Mouse (Mus musculus) thymus, adult 2 months (tissue): ENCODE measurements at regions not wholly inside any gene's neighbourhood (a gene's known extent, or its start where the extent isn't known, plus 50 kb on each side); places are given as distances from the start of the nearest gene placed in this dataset.

Experiments used
- DNase-seq: peaks from one replicate; pipeline ENCODE4 v3.0.0; 2021
- H3K27ac ChIP-seq: fragments of 200-500 bp; 2 replicates; pipeline ENCODE4 v1.5.1; 2012; ENCODE audit warnings: low read length, control low read depth; ENCODE audit not compliant: control insufficient read depth, insufficient read depth
- H3K27me3 ChIP-seq: fragments of 200-500 bp; 2 replicates; pipeline ENCODE4 v1.6.1; 2012; ENCODE audit warnings: mild to moderate bottlenecking, low read length, moderate library complexity, mixed read lengths; ENCODE audit not compliant: control insufficient read depth, insufficient read depth
- H3K36me3 ChIP-seq: fragments of 200-500 bp; 2 replicates; pipeline ENCODE4 v1.6.1; 2012; ENCODE audit warnings: mild to moderate bottlenecking, low read length, moderate library complexity; ENCODE audit not compliant: control insufficient read depth, insufficient read depth
- H3K4me1 ChIP-seq: fragments of 200-500 bp; replicated peaks from 2 replicates; pipeline ENCODE4 v1.6.1; 2012; ENCODE audit warnings: low read length; ENCODE audit not compliant: control insufficient read depth, insufficient read depth
- H3K4me3 ChIP-seq: fragments of 200-500 bp; 2 replicates; pipeline ENCODE4 v1.5.1; 2012; ENCODE audit warnings: mild to moderate bottlenecking, low read length, control low read depth, moderate library complexity; ENCODE audit not compliant: control insufficient read depth, insufficient read depth
- CTCF ChIP-seq: fragments of 200-500 bp; IDR thresholded peaks from 2 replicates; pipeline ENCODE4 v1.5.1; 2012; ENCODE audit warnings: mild to moderate bottlenecking, control low read depth, low read length, moderate library complexity, borderline replicate concordance; ENCODE audit not compliant: control insufficient read depth, poor library complexity, insufficient read depth; ENCODE audit errors: extremely low read depth
- POLR2A ChIP-seq: fragments of 200-500 bp; IDR thresholded peaks from 2 replicates; pipeline ENCODE4 v1.6.1; 2012; ENCODE audit warnings: mild to moderate bottlenecking, low read length, control low read depth, moderate library complexity; ENCODE audit not compliant: control insufficient read depth, poor library complexity, insufficient read depth; ENCODE audit errors: extremely low read depth
- WGBS: fragments of 180-500 bp; shearing (Covaris S2); methylation state at CpG from one replicate; pipeline ENCODE4 v1.1.7; 2018; 5-methylcytosine and 5-hydroxymethylcytosine counted together

DNA sequence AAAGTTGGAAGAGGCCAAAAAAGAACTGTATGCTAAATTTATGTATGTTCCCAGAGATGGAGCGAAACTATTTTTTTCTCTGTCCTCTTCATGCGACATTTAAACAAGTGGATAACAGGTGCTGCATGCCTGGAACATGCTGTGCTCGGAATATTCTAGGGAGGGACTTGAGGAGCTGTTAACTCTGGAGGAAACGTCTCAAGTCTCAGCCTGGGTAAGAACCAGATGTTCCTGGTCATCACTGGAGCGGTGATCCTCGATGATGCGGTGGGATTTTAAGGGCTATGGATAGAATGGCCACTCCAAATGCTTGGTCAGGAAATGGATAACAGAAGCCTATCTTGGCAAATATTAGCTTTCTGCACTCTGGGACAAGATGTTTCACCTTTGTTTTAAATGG lies 244.7 kb upstream of the Nrip1 start:
- H3K4me3 ChIP-seq, result no peak overlapping the region
- no peaks in the 10 kb centered on the region for H3K27me3 ChIP-seq
- 96% methylated on average over 7 of the region's 7 CpGs for WGBS
- H3K27ac ChIP-seq, result no peak overlapping the region
- H3K36me3 ChIP-seq, result no peaks in the 10 kb centered on the region
- TF ChIP-seq POLR2A, result no peak
- TF ChIP-seq CTCF, result no peak
- no peak for DNase-seq
- H3K4me1 ChIP-seq, result no peaks in the 10 kb centered on the region

DNA sequence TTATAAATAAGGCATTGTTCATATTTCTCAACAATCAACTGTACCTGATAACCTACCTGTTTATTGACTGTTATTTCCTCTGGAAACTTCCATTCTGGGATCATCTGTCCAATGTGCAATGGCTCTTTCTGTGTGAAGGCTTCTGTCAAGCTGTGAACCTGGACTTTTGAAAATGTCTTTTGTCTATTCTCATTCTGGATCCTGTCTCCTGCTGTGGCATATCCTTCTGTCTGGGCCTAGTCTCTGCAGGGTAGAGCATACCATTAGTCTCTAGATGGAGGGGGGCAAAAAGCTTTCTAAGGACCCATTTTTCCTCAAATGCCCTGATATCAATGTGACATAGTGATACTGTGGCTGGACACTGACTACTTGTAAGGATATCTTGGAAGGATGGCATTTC lies 237.4 kb upstream of the Nrip1 start:
- no peaks in the 10 kb centered on the region for H3K4me1 ChIP-seq
- no peak overlapping the region for H3K4me3 ChIP-seq
- H3K27ac ChIP-seq, result no peak overlapping the region
- no peak for DNase-seq
- H3K36me3 ChIP-seq, result no peaks in the 10 kb centered on the region
- TF ChIP-seq CTCF, result no peak
- TF ChIP-seq POLR2A, result no peak
- H3K27me3 ChIP-seq, result no peaks in the 10 kb centered on the region

DNA sequence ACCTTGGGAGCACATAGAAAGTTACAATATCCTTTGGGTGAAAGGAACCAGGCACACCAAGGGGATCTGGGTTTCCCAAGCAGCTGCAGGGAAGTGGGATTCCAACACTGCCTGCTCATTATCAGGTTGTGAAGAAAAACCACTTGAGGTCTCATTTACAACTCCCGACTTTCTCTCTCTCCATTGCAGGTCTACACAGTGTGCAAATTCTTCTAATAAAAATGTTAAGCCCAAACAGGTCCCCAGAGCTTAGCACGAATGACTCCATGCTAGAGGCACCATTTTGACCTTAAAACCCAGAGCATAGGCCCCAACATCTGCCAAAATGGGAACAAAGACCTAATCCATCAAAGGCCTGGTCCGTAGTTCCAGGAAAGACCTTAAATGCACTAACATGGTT lies 231.3 kb upstream of the Nrip1 start:
- 96% methylated on average over 3 of the region's 3 CpGs for WGBS
- no peak for TF ChIP-seq CTCF
- no peak for TF ChIP-seq POLR2A

DNA sequence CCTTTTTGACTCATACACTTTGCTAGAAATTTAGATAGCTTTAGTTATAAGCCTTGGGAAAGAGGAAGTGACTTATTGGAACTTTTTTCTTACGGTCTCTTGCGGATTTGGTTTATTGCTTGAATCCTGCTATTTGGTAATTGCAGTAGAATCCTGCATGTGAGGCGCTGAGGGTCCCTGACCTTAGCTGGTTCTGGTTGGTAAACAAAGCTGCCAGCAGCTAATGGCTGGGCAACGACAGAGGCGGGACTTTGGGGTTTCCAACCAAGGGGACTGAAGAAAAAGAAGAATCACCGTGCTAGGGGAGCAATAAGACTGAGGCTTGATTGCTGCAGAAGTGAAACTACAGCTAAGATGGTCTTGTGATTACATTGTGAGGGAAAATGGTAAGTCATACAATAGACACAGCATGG lies 230.2 kb upstream of the Nrip1 start:
- DNase-seq, result no peak
- no peak overlapping the region for H3K27ac ChIP-seq
- H3K27me3 ChIP-seq, result no peaks in the 10 kb centered on the region
- no peak overlapping the region for H3K4me3 ChIP-seq
- TF ChIP-seq POLR2A (no peak), CTCF (no peak)
- 22% methylated on average over 6 of the region's 6 CpGs for WGBS
- 0 out of 2 replicates have a peak, but pooled peaks cover 2% of the 10 kb centered on the region for H3K4me1 ChIP-seq
- no peaks in the 10 kb centered on the region for H3K36me3 ChIP-seq

More for the DNA sequence above, 231.3 kb upstream of the Nrip1 start:
- H3K27me3 ChIP-seq, result no peaks in the 10 kb centered on the region
- 0 out of 2 replicates have a peak, but pooled peaks cover 2% of the 10 kb centered on the region for H3K4me1 ChIP-seq
- H3K27ac ChIP-seq, result no peak overlapping the region
- no peak for DNase-seq
- no peaks in the 10 kb centered on the region for H3K36me3 ChIP-seq
- H3K4me3 ChIP-seq, result no peak overlapping the region

DNA sequence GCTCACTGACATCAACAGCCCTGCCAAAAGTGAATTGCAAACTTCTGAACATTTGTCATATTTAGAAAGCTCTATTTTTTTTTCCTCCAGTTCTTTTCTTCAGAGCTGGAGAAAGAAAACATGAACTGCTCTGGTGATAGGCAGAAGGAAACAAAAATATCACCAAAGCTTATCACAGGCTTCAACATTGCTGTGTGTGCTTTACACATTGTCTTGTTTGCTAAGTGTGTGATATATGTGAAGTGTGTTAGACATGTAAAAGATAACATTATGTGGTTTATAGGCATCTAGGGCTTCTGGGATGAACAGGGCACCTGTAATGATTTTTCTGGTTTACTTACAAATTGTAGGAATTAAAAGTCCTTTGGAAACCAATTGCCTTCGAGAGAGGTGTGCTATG lies 229.8 kb upstream of the Nrip1 start:
- DNase-seq, result no peak
- Histone ChIP-seq H3K27ac (no peak overlapping the region), H3K4me1 (0 out of 2 replicates have a peak, but pooled peaks cover 2% of the 10 kb centered on the region), H3K27me3 (no peaks in the 10 kb centered on the region), H3K4me3 (no peak overlapping the region), H3K36me3 (no peaks in the 10 kb centered on the region)
- TF ChIP-seq CTCF (no peak), POLR2A (no peak)
- WGBS, result 43% methylated on average over 1 of the region's 1 CpGs

DNA sequence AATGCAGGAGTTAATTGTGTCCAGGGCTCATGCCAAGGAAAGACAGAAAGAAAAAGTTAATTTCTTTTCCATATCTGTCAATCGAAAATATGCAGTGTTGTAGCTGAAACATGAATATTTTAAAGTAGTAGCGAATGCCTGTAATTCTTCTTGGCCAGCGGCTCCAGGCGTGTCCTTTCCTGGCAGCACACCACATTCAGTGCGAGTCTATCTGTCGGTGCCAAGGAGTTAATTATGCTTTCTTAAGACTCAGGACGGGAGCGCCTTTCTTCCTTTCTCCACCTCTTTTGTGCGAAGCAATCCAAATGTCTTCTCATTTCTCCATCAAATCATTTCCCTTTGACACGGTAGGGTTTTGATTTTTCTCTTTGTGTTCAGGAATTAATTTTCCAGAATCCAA lies 226.5 kb upstream of the Nrip1 start:
- DNase-seq, result no peak
- H3K4me1 ChIP-seq, result 0 out of 2 replicates have a peak, but pooled peaks cover 2% of the 10 kb centered on the region

DNA sequence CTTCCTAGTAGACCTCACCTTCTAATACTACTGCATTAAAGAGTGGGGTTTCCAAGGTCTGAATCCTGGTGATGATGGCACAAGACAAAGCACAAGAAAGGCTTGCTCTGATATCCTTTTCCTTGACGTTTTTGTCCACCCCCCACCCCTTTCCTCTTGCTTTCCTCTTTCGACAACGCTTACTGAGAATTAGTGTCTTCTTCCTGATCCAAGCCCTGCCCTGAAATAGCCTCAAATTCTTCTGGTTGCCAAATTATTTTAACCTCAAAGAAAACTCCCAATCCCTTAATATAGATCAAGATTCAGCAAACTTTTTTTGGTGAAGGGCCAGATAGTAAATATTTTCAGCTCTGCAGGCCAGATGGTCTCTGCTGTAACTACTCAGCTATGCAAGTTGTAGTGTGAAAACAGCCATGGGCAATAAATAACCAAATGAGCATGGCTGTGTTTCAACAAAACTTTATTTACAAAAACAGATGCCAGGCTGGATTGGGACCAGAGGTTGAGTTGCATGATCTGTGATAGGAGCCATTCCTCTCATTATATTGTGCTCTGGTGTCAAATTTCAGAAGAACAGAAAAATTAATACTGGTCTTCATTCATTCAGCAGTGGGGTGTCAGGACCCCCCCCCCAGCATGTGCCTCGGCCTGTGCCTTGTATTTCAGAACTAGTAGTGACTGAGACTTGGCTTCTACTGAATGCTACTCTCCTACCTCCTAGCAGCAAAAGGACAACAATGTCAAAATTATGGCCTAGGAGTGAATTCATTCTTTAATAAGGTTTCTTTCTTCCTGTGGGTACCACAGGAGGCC lies 218.5 kb upstream of the Nrip1 start:
- no peaks in the 10 kb centered on the region for H3K4me1 ChIP-seq
- TF ChIP-seq POLR2A, result no peak
- TF ChIP-seq CTCF, result no peak
- no peak for DNase-seq
- H3K27ac ChIP-seq, result no peak overlapping the region
- WGBS, result 89% methylated on average over 4 of the region's 4 CpGs
- no peak overlapping the region for H3K4me3 ChIP-seq
- H3K36me3 ChIP-seq, result no peaks in the 10 kb centered on the region
- H3K27me3 ChIP-seq, result no peaks in the 10 kb centered on the region

More for the DNA sequence above, 226.5 kb upstream of the Nrip1 start:
- 89% methylated on average over 10 of the region's 10 CpGs for WGBS
- H3K36me3 ChIP-seq, result no peaks in the 10 kb centered on the region
- H3K27me3 ChIP-seq, result no peaks in the 10 kb centered on the region
- no peak overlapping the region for H3K4me3 ChIP-seq
- TF ChIP-seq CTCF (no peak), POLR2A (no peak)
- H3K27ac ChIP-seq, result no peak overlapping the region
